Mouse (Mus musculus) kidney, adult 2 months (tissue): ENCODE measurements around the gene Gm20937.
"Not testable (repeated sequence)": the region's sequence is repeated elsewhere in the genome, so short reads cannot be mapped to it uniquely, and the experiment has no call there.

Experiments used
- CTCF ChIP-seq: fragments of 200-500 bp; conservative IDR thresholded peaks from 2 replicates; pipeline ENCODE4 v1.5.1; 2011; ENCODE audit warnings: low read depth, mild to moderate bottlenecking, control low read depth, low read length, moderate library complexity, mixed read lengths; ENCODE audit not compliant: insufficient read depth, insufficient read length
- POLR2A ChIP-seq: fragments of 200-500 bp; IDR thresholded peaks from one replicate; pipeline ENCODE4 v1.6.1; 2011; ENCODE audit warnings: low read depth, low read length, control low read depth

- TF ChIP-seq CTCF, POLR2A: not testable (repeated sequence)
These were observed at the start of gene Gm20937 for GRCm38 (mm10) chrY:68294798-68295197.
